Mouse (Mus musculus): ENCODE measurements at regions not wholly inside any gene's neighbourhood (a gene's known extent, or its start where the extent isn't known, plus 50 kb on each side); places are given as distances from the start of the nearest gene placed in this dataset.
A peak's percentile ranks its signal among the peaks of the same experiment; 100 is the strongest.

- no peak for DNase-seq
Measured at GRCm38 (mm10) chr5:149338016-149338696, 73.4 kb upstream of the Medag start.

DNA sequence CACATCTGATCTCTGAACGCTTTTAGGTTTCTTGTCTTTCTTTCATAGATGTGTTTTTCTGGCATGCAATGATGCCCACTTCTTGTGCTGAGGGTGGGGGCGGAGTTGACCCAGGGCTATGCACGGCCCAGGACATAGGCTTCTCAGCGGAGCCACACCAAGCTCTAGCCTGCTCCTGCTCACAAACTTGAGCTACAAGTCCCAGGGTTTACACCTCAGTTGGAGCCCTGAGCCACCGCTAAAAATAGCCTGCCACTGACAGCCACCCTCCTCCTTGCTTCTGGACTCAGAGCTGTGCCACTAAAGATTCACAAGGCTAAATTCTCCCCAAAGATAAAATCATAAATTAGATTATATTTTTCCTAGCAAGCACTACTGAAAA is 72.9 kb upstream of the Medag start:
- no peak for DNase-seq

- peak; percentile 40 for DNase-seq
Measured at GRCm38 (mm10) chr5:149340361-149340760, 71.2 kb upstream of the Medag start.

- DNase-seq: no peak
Measured at GRCm38 (mm10) chr5:149341461-149341860, 70.1 kb upstream of the Medag start.

DNA sequence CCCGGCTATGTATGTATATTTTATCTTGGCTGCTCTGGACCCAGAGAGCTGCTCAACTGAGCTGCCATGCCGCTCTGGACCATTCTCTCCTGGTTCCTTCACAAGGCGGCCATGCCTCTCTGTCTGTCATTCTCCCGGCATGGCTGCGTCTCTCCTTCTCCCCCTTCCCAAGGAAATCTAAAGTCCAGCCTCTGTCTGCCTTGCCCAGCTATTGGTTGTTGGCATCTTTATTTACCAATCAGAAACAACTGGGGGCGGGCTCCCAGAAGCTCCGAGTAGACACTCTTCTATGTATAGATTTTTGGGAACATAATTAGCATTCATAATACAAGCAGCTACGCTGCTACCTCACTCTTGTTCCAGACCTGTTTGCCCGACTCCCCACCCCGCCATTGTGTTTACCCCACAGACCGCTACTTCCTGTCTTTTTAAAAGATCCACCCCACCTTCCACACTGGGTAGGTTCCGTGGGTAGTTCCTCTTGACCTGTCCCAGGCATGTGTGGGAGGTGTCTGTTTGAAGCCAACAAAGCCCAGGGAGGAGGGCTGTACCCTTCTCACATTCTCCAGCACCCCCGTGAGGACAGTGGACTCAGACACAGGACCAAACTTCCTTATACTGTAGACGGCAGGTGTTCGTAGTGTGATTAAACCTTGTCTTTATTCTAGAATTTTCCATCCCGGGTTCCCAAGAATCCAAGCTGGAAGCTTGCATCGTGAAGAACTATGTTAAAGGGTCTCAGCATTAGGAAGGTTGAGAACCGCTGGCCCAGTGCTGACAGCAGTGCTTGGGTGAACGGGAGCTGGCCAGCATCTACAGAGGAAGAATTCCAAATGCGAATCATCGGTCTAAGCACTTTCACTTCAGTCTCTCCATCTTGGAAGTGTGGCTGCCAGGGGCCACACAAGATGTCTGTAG is 67.7 kb upstream of the Medag start:
- no peak for DNase-seq

- no peak for DNase-seq
Measured at GRCm38 (mm10) chr5:149344528-149344855, 67.1 kb upstream of the Medag start.

DNA sequence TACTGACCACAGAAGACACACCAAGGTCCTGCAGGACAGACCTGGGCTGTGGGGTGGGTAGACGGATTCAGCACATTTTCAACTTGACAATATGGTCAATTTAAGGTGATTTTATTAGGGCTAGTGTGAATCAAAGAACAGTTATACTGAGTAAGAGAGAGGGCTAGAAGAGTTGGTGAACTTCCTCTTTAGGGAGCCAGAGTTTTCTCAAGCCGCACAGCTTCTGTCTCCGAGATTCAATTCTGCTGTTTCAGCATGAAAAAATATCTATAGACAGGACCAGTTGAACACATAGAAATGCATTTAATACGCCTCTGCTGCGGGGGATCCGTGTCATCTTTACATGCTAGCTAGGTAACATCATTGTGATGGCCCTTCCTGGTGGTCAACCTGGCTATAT is 66.4 kb upstream of the Medag start:
- DNase-seq: no peak

DNA sequence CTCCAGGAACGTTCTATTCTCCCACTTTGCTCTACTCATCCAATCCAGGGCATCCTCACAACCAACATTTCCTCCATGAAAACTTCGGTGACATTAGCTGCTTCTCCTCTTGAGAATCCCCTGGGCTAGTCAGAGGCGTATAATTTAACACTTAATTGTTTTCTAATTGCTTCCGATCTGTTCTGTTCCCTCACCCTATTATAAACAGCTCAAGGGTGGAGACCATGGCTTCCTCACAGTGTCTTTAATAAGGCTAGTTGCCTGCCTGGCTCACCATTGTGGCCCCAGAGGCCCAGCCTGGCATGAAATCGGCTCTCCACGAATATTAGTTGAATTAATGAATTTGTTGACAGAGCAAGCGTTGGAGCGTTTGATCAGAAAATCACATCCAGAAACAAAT is 61.9 kb upstream of the Medag start:
- no peak for DNase-seq

DNA sequence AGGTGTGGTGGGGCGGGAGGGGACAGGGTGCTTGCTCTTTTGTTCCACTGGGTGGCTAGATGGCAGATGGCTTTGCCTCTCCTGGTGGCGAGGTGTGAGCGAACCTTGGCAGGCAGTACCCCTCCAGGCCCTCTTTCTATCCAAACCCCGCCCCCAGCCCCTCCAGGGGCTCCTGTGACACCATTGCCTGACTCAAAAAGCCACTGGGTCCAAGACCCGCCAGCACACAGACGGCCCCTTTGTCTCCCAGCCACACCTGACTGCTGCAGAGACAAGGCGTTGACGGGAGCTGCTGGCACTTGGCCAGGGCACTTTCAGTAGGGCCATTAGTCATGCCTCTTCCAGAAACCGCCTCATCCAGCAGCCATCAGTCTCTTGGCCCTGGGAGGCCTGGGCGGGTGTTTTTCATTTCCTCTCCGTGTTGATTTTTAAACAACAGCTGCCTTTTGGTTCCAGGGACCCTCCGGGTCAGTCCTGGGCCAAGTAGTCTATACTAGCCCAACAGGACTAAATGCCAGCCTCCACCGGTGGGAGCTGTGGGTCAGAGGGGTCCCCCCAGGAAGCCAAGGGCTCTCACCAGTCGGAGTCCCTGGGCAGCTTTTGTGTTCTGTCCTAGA is 58.4 kb upstream of the Medag start:
- peak; percentile 30 for DNase-seq

GRCm38 (mm10) chr5:149354448-149355115 is 57.0 kb upstream of the Medag start:
- no peak for DNase-seq

- no peak for DNase-seq
Measured at GRCm38 (mm10) chr5:149355131-149355530, 56.4 kb upstream of the Medag start.

GRCm38 (mm10) chr5:149356970-149357369 is 54.6 kb upstream of the Medag start:
- DNase-seq: no peak
